ENCODE assay signal across 39 mouse cellular contexts in the genomic region with DNA sequence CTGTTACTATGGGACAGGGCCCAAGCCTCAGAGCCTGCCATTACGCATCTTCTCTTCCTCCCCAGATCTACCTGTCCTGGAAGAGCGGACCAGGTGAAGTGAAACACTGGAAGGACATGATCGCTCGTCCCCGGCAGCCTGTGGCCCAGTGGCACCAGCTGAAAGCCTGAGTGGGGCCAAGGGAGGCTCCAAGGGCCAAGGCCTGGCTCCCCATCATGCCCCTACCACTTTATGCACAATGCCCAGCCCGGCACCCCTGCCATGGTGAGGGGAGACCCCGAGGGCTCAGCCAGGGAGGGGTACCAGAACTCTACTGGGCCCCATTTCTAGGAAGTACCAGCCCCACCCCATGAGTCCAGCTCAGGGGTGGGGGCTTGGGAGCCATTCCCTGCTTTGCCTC. TPM values are rescaled to one million over a fixed set of nuclear protein-coding genes. Genes with fewer than 3 reads are reported as not detected.
"Had no signal": no experiment of that assay in that cellular context is flagged by ENCODE, and none has a peak within 500 bp of the region (broad histone marks: within the 10 kb centered on the region; RNA-seq: fewer than 3 reads in every experiment).

No protein-coding gene starts in this region.

- H3K4me2 ChIP-seq: limb, embryonic 12.5 days; limb, embryonic 13.5 days; limb, embryonic 15.5 days; liver, embryonic 11.5 days; liver, embryonic 12.5 days; liver, embryonic 13.5 days; liver, embryonic 15.5 days; lung, embryonic 14.5 days; lung, embryonic 15.5 days; midbrain, embryonic 11.5 days; midbrain, embryonic 12.5 days; midbrain, embryonic 13.5 days; midbrain, embryonic 15.5 days; neural tube, embryonic 12.5 days; neural tube, embryonic 13.5 days had no signal

- H3K9ac ChIP-seq: limb, embryonic 12.5 days; limb, embryonic 13.5 days; limb, embryonic 15.5 days; liver, embryonic 12.5 days; liver, embryonic 13.5 days; liver, embryonic 14.5 days; liver, embryonic 15.5 days; liver, postnatal 0 days; lung, embryonic 14.5 days; lung, embryonic 15.5 days; midbrain, embryonic 12.5 days; midbrain, embryonic 13.5 days; midbrain, embryonic 15.5 days; neural tube, embryonic 12.5 days; neural tube, embryonic 13.5 days had no signal

- H3K4me3 ChIP-seq: limb, embryonic 10.5 days; limb, embryonic 12.5 days; limb, embryonic 13.5 days; limb, embryonic 15.5 days; liver, embryonic 12.5 days; liver, embryonic 13.5 days; liver, embryonic 15.5 days; lung, embryonic 15.5 days; megakaryocyte, embryonic 14.5 days; midbrain, embryonic 10.5 days; midbrain, embryonic 12.5 days; midbrain, embryonic 13.5 days; midbrain, embryonic 15.5 days; myocyte; neural tube, embryonic 12.5 days; neural tube, embryonic 13.5 days had no signal

- DNase-seq: left cerebral cortex, postnatal 4 days; liver; liver, embryonic 13.5 days; liver, postnatal 0 days; lung, adult 18-20 months; lung, adult 2 months; lung, embryonic 14.5 days; lung, postnatal 10 days; lung, postnatal 14 days; lung, postnatal 36 days; lung, postnatal 4 days; midbrain, embryonic 14.5 days had no signal

- H3K27ac ChIP-seq: limb, embryonic 10.5 days; limb, embryonic 12.5 days; limb, embryonic 13.5 days; limb, embryonic 15.5 days; liver, embryonic 12.5 days; liver, embryonic 13.5 days; liver, embryonic 14.5 days; liver, embryonic 15.5 days; lung, embryonic 15.5 days; macrophage; midbrain, embryonic 10.5 days; midbrain, embryonic 12.5 days; midbrain, embryonic 13.5 days; midbrain, embryonic 15.5 days; neural tube, embryonic 12.5 days; neural tube, embryonic 13.5 days had no signal

- H3K36me3 ChIP-seq: limb, embryonic 10.5 days; limb, embryonic 12.5 days; limb, embryonic 13.5 days; limb, embryonic 15.5 days; liver, embryonic 13.5 days; liver, embryonic 15.5 days; lung, embryonic 15.5 days had no signal

- H3K9me3 ChIP-seq: limb, embryonic 10.5 days; limb, embryonic 13.5 days; limb, embryonic 15.5 days; liver, embryonic 13.5 days; liver, embryonic 15.5 days; lung, embryonic 15.5 days; midbrain, embryonic 10.5 days; midbrain, embryonic 12.5 days; midbrain, embryonic 13.5 days; midbrain, embryonic 15.5 days; neural tube, embryonic 12.5 days; neural tube, embryonic 13.5 days had no signal

- ATAC-seq: liver, embryonic 12.5 days; liver, postnatal 0 days; lung, postnatal 0 days; midbrain, embryonic 13.5 days had no signal

- H3K4me1 ChIP-seq: limb, embryonic 10.5 days; limb, embryonic 12.5 days; limb, embryonic 13.5 days; limb, embryonic 15.5 days; lung, embryonic 15.5 days; megakaryocyte, embryonic 14.5 days; midbrain, embryonic 15.5 days; neural tube, embryonic 12.5 days; neural tube, embryonic 13.5 days had no signal

- H3K27me3 ChIP-seq: midbrain, embryonic 15.5 days; neural tube, embryonic 12.5 days had no signal

RNA-seq across cellular contexts. Expression of a gene that starts 9.0 kb away (rescaled TPM):
- total RNA-seq: liver, adult 2 months; megakaryocyte progenitor cell, adult 5-6 weeks; megakaryocyte, adult 5-6 weeks; megakaryocyte-erythroid progenitor cell, adult 5-6 weeks; monocyte, adult 5-6 weeks had no signal
- polyA plus RNA-seq: limb, embryonic 11.5 days; liver, adult 2 months; liver, embryonic 11.5 days; liver, embryonic 16.5 days; liver, postnatal 0 days had no signal

RNA-seq across cellular contexts. Expression of a gene that starts 34.5 kb away (rescaled TPM):
- total RNA-seq: liver, adult 2 months; megakaryocyte progenitor cell, adult 5-6 weeks had no signal
- polyA plus RNA-seq: limb, embryonic 10.5 days; limb, embryonic 11.5 days; limb, embryonic 12.5 days; limb, embryonic 13.5 days; liver, embryonic 12.5 days; liver, embryonic 13.5 days; liver, embryonic 15.5 days; liver, embryonic 16.5 days; lung, embryonic 14.5 days; macrophage; neural tube, embryonic 12.5 days had no signal

RNA-seq across cellular contexts. Expression of a gene that starts 59.4 kb away (rescaled TPM):
- total RNA-seq: megakaryocyte progenitor cell, adult 5-6 weeks; megakaryocyte, adult 5-6 weeks; megakaryocyte-erythroid progenitor cell, adult 5-6 weeks; monocyte, adult 5-6 weeks had no signal
- polyA plus RNA-seq: macrophage had no signal
